Mouse (Mus musculus) forebrain, embryonic 16.5 days (tissue): ENCODE measurements around the gene Gpr83. TPM values are rescaled to one million over a fixed set of nuclear protein-coding genes. Genes with fewer than 3 reads are reported as not detected.

Experiments
- ATAC-seq: fragments of 200-750 bp; cut with Nextera tagmentation; 2 replicates; pipeline ENCODE4 v1.8.0; 2017; ENCODE audit warnings: mild to moderate bottlenecking, moderate library complexity
- H3K27ac ChIP-seq: fragments of 300-500 bp; sonication (generic); 2 replicates; pipeline ENCODE4 v1.5.1; 2014; ENCODE audit warnings: low read length, control low read depth
- H3K27me3 ChIP-seq: fragments of 300-500 bp; sonication (generic); replicated peaks from 2 replicates; pipeline ENCODE4 v1.6.1; 2014; ENCODE audit warnings: low read length; ENCODE audit not compliant: control insufficient read depth, insufficient read depth
- H3K36me3 ChIP-seq: fragments of 300-500 bp; sonication (generic); 2 replicates; pipeline ENCODE4 v1.6.1; 2014; ENCODE audit not compliant: control insufficient read depth, insufficient read depth
- H3K4me1 ChIP-seq: fragments of 300-500 bp; sonication (generic); replicated peaks from 2 replicates; pipeline ENCODE4 v1.6.1; 2014; ENCODE audit warnings: low read length; ENCODE audit not compliant: control insufficient read depth, insufficient read depth
- H3K4me2 ChIP-seq: fragments of 300-500 bp; sonication (generic); 2 replicates; pipeline ENCODE4 v1.6.1; 2014; ENCODE audit warnings: mild to moderate bottlenecking, low read length, control low read depth
- H3K4me3 ChIP-seq: fragments of 300-500 bp; sonication (generic); replicated peaks from 2 replicates; pipeline ENCODE4 v1.5.1; 2014; ENCODE audit warnings: mild to moderate bottlenecking, low read length, control low read depth
- H3K9ac ChIP-seq: fragments of 300-500 bp; sonication (generic); replicated peaks from 2 replicates; pipeline ENCODE4 v1.6.1; 2014; ENCODE audit warnings: low read depth, low read length, control low read depth
- H3K9me3 ChIP-seq: fragments of 300-500 bp; sonication (generic); 2 replicates; pipeline ENCODE4 v1.6.1; 2016; ENCODE audit warnings: low read length; ENCODE audit not compliant: control insufficient read depth
- WGBS: fragments of 180-500 bp; shearing (Covaris S2); extraction: QIAGEN DNeasy Blood & Tissue Kit; methylation state at CpG from one replicate; pipeline ENCODE4 v1.1.7; 2014; 5-methylcytosine and 5-hydroxymethylcytosine counted together
- polyA plus RNA-seq: library from polyadenylated mRNA; unstranded; fragments of >200 nt; fragmentation: Nextera tagmentation; extraction: Ambion mirVana; gene quantifications from 2 replicates; pipeline ENCODE4 v1.2.1, GENCODE M21; 2015

Gpr83 gene
- polyA plus RNA-seq = 1.4 and 2.0 TPM in 2 replicates

DNA sequence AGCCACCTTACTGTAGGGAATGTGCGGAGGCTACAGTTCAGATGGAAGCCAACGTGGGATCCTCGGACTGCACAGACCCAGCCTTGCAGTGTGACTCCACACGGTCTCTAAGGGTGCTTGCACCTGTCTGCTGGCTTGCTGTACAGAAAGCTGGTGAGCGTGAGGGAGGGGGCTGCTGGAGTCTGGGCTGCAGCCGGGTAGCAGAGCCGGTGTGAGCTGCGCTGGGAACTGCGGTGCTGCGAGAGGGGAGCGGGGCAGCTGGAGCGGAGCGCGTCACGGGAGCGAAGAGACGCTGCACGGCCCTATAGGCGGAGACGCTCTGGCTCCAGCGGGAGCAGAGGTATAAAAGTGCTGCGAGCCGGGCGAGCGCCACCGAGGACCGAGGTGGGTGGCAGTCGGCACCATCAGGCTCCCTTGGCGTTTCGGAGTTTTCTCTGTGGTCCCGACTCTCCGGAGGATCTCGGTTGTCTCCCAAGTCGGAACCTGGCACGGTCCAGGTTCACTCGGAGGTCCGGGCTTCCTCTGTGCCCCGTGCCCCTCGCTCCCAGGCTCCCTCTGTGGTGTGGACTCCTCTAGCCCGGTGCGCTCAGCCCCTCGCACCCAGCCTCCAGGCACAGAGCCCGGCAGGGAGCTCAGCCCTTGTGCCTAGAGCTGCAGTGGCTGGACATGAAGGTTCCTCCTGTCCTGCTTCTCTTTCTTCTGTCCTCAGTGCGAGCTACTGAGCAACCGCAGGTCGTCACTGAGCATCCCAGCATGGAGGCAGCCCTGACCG is at the start of gene Gpr83:
Gpr83 (plus strand) TSS at position 343 of the 772 bp plus-strand sequence.
- peak within 1 kb of the TSS; percentile 60 for H3K9ac ChIP-seq
- peak within 1 kb of the TSS; percentile 97 for H3K4me2 ChIP-seq
- ATAC-seq = peak; percentile 97
- peaks cover 9% of the 10 kb centered on the region for H3K4me1 ChIP-seq
- WGBS = 1% methylated on average over 47 of the region's 47 CpGs
- H3K9me3 ChIP-seq = no peaks in the 10 kb centered on the region
- peak within 1 kb of the TSS; percentile 54 for H3K4me3 ChIP-seq
- peaks cover 23% of the 10 kb centered on the region for H3K27me3 ChIP-seq
- no peaks in the 10 kb centered on the region for H3K36me3 ChIP-seq
- no peak within 1 kb of the TSS for H3K27ac ChIP-seq

DNA sequence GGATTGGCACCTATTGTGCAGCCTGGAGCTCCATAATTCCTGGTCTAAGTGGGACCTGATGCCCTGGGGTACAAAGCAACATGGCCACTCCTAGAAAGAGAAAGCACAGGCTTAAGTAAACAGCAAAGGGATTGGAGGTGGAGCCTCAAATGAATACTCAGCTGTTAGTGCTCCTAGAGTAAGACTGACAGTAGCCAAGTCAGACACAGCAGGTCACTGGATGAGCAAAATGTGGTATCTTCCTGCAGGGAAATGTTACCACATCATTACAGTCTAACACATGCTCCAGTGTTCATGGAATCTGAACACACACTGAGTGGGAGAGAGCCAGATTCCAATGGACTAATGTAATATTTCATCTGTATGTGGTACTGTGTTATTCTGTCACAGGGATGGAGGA is 38.6 kb upstream of the Gpr83 start:
- no peaks in the 10 kb centered on the region for H3K9me3 ChIP-seq
- no peaks in the 10 kb centered on the region for H3K4me1 ChIP-seq
- H3K36me3 ChIP-seq = peaks cover 26% of the 10 kb centered on the region
- no peak for ATAC-seq
- H3K9ac ChIP-seq = no peak overlapping the region
- H3K4me3 ChIP-seq = no peak overlapping the region
- no peak overlapping the region for H3K4me2 ChIP-seq
- no peak overlapping the region for H3K27ac ChIP-seq
- H3K27me3 ChIP-seq = no peaks in the 10 kb centered on the region

DNA sequence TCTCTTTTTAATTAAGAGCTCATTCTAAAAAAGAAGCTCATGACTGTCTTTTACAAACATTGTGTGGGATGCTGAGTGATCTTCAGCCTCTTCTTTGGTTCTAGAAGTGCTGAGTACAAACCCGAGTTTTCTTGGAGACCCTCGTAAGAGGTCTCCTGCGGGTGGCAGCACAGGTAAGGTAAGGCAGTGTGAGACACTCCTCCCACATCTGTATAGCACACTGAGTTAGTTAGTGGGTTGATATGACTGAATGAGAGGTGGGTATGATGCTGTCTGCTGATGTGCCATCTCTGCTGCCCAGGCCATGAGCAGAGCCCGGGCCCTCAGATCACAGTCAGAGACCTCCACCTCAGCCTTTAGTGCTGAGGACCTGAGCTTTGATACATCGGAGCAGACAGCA is 35.2 kb upstream of the Gpr83 start:
- no peak overlapping the region for H3K9ac ChIP-seq
- H3K9me3 ChIP-seq = no peaks in the 10 kb centered on the region
- no peak for ATAC-seq
- H3K4me1 ChIP-seq = no peaks in the 10 kb centered on the region
- no peaks in the 10 kb centered on the region for H3K27me3 ChIP-seq
- peaks cover 8% of the 10 kb centered on the region; the same call in 1 of the 2 replicates for H3K36me3 ChIP-seq
- H3K4me3 ChIP-seq = no peak overlapping the region
- H3K27ac ChIP-seq = no peak overlapping the region
- H3K4me2 ChIP-seq = no peak overlapping the region
- WGBS = 89% methylated on average over 5 of the region's 5 CpGs

DNA sequence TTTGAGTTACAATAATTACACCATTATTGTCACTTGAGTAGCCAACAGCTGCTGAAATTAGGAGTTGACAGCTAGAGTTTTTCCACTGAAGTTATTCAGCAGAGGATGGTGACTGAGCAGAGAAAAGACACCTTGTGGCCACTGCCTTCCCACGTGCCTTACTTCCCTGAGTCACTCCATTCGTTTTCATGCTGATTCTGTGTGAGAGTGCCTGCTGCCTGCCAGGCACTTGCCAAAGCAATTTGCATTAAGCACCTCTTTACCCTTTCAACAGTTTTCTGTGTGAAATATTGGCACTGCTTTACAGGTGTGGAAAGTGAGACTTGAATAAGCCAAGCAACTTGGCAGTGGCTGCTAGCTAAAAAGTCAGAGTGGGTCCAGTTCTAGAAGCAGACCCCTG is 32.1 kb upstream of the Gpr83 start:
- peaks cover 10% of the 10 kb centered on the region for H3K36me3 ChIP-seq
- H3K9me3 ChIP-seq = no peaks in the 10 kb centered on the region
- 51% methylated on average over 2 of the region's 2 CpGs for WGBS
- no peak overlapping the region for H3K27ac ChIP-seq
- no peaks in the 10 kb centered on the region for H3K4me1 ChIP-seq
- H3K4me2 ChIP-seq = no peak overlapping the region
- no peaks in the 10 kb centered on the region for H3K27me3 ChIP-seq
- ATAC-seq = no peak
- no peak overlapping the region for H3K4me3 ChIP-seq
- no peak overlapping the region for H3K9ac ChIP-seq

DNA sequence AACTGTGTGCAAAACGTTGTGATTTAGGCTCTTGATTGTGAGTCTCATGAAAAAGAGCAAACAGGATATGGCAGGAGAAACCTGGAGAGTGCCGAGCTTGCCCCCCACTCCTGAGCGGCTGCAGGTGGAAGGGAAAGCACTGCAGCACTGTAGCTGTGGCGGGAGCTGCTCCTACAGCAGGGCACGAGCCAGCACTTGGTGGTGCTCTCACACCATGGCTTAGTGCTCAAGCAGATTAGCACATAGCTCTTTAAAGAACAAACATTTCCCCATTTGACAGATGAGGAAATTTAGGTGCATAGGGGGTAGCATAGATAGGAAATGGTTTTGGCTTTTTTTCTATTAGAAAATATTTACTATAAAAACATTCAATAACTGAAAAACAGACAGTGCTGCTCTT is 28.0 kb upstream of the Gpr83 start:
- H3K9ac ChIP-seq = no peak overlapping the region
- ATAC-seq = no peak
- no peaks in the 10 kb centered on the region for H3K4me1 ChIP-seq
- H3K9me3 ChIP-seq = no peaks in the 10 kb centered on the region
- H3K4me2 ChIP-seq = no peak overlapping the region
- no peaks in the 10 kb centered on the region for H3K27me3 ChIP-seq
- WGBS = 89% methylated on average over 5 of the region's 5 CpGs
- H3K4me3 ChIP-seq = no peak overlapping the region
- no peak overlapping the region for H3K27ac ChIP-seq
- peaks cover 7% of the 10 kb centered on the region for H3K36me3 ChIP-seq

DNA sequence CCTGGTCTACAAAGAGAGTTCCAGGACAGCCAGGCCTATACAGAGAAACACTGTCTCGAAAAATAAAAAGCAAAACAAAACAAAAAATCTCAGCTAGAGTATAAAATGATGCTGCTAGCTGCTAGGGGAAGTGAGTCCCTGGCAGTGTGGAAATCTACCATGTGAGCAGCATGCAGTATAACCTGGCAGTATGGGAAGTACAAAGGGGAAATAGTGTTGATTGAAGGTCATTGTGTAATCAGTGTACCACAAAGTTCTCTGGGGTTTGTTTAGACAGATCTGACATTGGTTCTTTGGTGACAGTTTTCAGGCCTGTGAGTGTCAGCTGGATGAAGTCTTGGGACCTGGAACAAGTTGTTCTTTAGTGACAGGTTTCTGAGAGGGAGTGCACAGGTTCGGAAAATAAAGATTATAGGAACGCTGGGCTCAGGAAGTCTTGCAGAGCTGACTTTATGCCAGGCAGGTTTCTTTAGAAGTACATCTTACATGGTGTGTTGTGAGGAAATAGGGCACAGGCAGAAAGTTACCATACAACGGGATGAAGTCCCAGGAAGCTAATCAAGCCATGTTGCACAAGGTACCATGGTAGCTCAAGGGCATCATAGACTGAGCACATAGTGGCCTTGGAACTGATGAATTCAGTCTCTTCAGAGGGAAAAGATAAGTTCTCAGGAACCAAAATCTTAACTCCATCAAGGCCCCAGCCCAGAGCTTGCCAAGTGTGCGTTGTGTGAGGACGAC is 24.5 kb upstream of the Gpr83 start:
- Histone ChIP-seq H3K27ac (no peak overlapping the region), H3K9me3 (no peaks in the 10 kb centered on the region), H3K9ac (no peak overlapping the region), H3K36me3 (peaks cover 7% of the 10 kb centered on the region), H3K4me2 (no peak overlapping the region), H3K4me3 (no peak overlapping the region), H3K27me3 (no peaks in the 10 kb centered on the region), H3K4me1 (peaks cover 3% of the 10 kb centered on the region)
- ATAC-seq = no peak
- 92% methylated on average over 6 of the region's 6 CpGs for WGBS

DNA sequence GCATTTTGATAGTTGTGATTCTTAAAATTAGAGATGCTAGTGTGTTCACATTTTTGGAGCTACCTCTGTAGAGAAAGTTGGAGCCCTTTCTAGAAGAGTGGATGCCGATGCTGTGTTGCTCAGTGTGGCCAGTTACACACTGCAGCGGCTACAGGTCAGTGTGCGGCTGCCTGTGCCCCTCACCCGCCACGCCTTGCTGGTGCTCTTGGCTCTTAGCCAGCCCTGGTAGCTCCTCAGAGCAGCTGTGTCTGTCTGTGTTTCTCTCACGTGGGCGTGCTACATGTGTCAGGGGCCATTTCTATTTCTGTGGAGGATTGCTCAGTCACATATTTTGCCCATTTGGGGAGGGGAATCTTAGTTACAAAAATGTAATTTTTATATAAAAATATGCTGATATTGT is 20.5 kb upstream of the Gpr83 start:
- peak; percentile 58 for ATAC-seq
- peaks cover 3% of the 10 kb centered on the region; the same call in 1 of the 2 replicates for H3K36me3 ChIP-seq
- H3K27ac ChIP-seq = no peak overlapping the region
- H3K9me3 ChIP-seq = no peaks in the 10 kb centered on the region
- H3K27me3 ChIP-seq = no peaks in the 10 kb centered on the region
- H3K9ac ChIP-seq = 0 out of 2 replicates have a peak overlapping the region, but pooled peaks have one; percentile 13
- WGBS = 23% methylated on average over 7 of the region's 7 CpGs
- no peak overlapping the region for H3K4me2 ChIP-seq
- no peak overlapping the region for H3K4me3 ChIP-seq
- peaks cover 3% of the 10 kb centered on the region for H3K4me1 ChIP-seq

DNA sequence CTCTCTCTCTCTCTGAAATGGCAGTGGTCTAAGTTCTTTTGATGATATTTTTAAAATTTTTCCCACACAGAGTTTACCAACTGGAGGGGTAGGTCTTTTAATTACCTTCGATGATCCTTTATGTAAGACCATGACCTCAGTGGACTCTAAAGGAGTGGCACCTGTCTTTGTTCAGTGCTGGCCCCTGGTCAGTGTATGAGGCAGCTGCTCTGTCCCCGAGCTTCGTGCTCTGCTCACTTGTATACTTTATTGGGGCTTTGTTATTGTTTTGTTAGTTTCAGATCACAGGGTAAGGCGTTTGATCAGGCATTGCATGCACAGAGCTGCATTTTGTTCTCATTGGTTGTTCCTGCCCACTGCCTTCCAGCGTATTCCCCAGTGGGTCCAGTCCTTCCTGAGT is 20.0 kb upstream of the Gpr83 start:
- Histone ChIP-seq H3K36me3 (peaks cover 2% of the 10 kb centered on the region; the same call in 1 of the 2 replicates), H3K9me3 (no peaks in the 10 kb centered on the region), H3K27ac (no peak overlapping the region), H3K4me3 (no peak overlapping the region), H3K4me1 (peaks cover 3% of the 10 kb centered on the region), H3K27me3 (no peaks in the 10 kb centered on the region), H3K4me2 (no peak overlapping the region), H3K9ac (no peak overlapping the region)
- 81% methylated on average over 5 of the region's 5 CpGs for WGBS
- ATAC-seq = peak; percentile 24; the same call in 1 of the 2 replicates

DNA sequence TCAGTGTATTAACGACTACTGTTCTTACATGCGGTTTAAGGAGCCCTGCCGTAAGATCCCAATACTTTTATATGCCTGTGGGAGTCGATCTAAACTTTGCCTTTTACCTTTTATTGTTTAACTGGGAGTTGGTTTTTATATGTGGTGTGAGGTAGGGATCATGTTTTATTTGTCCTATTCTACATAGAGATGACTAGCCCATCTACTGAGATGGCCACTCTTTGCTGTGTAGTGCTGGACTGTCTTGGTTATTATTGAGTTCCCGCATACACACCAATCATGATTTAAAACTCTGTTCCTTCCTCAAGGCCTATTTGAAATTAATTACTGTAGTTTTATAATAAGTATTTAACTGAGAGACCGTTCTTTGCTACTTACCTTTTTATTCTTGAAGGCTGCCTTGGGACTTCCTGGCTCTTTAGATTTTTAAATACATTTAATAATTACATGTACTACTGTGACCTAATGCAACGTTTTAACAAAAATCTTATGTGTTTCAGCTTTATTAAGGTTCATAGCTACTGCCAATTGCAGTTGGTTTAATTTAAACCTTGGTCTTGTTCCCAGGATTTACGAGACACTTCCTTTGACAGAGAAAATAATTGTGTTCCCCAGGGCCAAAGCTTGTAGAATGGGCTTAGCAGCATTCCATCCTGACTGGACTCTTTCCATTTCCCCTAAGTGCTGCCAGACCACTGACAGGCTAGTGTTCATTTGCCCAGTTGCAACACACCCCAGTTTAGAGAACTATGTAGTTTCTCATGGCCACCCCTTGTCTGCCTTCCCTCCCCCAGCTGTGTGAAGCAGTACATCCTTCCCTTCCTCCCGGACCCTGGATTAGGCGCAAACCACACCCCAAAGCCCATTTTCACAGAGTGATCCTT is 17.9 kb upstream of the Gpr83 start:
- WGBS = 59% methylated on average over 10 of the region's 10 CpGs
- peak; percentile 82 for ATAC-seq
- peaks cover 3% of the 10 kb centered on the region for H3K4me1 ChIP-seq
- no peak overlapping the region for H3K4me2 ChIP-seq
- H3K27ac ChIP-seq = no peak overlapping the region
- no peaks in the 10 kb centered on the region for H3K27me3 ChIP-seq
- no peaks in the 10 kb centered on the region for H3K36me3 ChIP-seq
- H3K9ac ChIP-seq = no peak overlapping the region
- H3K4me3 ChIP-seq = no peak overlapping the region
- H3K9me3 ChIP-seq = no peaks in the 10 kb centered on the region
